Mouse (Mus musculus): ENCODE data around the gene Emc10.

- no peak for TF ChIP-seq CTCF (IDR thresholded peaks at IDR 0.05; ENCODE audit: borderline replicate concordance, insufficient read depth, low read length)
- no peak for TF ChIP-seq POLR2A (IDR thresholded peaks at IDR 0.05; ENCODE audit: low read depth, low read length)
These were observed 24.7 kb upstream of the Emc10 start for GRCm38 (mm10) chr7:44520990-44521389.

Data from embryonic fibroblast, embryonic 13.5 days (primary cell).